Mouse (Mus musculus): ENCODE measurements around the gene Olfr784.
"Not testable (repeated sequence)": the region's sequence is repeated elsewhere in the genome, so short reads cannot be mapped to it uniquely, and the experiment has no call there.

Olfr784 gene

GRCm38 (mm10) chr10:129383783-129384182 is at the start of gene Olfr784:
Olfr784 (plus strand) TSS chr10:129384083.
- DNase-seq (ENCODE audit: low read depth): no peak

DNA sequence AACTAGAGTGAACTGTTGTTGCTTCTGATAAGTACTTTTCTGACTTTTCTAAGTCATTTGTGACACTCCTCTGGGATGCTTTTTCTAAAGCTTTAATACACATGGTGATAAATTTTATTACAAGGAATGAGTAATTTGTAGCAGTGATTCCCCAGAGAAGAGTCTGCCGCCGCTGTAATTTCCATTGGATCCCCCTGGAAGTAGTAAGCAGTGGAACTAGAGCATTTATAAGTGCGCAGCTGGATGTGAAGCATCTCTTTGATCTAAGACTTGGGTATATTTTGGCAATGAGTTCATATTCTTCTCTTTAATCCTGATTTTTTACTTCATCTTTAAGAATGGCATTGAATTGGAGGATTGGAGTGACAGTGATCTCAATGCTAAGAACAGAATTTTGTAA is 35.3 kb upstream of the Olfr784 start, which contains the start of gene Olfr782:
Gene Olfr782 (plus strand): TSS at position 301 of the 400 bp plus-strand sequence.
- DNase-seq (ENCODE audit: low read depth): no peak

DNA sequence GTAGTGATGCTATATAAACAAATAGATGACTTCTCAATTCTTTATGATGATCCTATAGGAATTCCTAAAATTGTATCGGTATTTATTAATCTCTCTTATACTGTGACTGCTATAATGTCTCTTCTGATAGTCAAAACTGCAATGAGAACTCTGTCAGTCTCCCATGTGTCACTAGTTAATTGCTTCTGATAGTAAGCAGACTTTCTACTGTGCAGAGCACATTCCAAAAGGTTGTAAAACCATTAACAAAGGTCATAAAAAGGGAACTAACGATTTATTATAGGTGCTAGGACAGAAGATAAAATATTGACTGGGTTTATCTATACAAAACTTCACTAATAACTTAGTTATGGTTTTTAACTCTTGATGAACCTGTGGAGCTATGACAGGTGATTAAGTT is 31.4 kb upstream of the Olfr784 start:
- DNase-seq (ENCODE audit: low read depth): not testable (repeated sequence)

DNA sequence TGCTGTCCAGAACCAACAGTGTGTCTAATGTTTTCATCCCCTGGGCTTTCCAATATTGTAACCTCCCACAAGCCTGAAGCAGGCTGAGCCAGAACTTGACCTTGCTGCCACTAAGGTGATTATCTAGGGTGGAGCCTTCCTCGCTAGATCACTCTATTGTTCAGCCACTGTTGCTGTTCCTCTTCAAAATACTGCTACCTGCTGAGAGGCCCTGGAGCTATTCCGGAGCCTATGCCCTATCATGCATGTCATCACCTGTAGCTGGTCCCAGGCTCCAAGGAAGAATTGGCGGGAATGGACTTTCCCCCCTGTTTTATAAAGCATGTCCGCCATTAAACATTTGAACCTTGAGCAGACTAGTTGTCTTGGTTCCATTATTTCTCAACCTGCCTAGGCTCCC is 27.4 kb upstream of the Olfr784 start:
- DNase-seq (ENCODE audit: low read depth): not testable (repeated sequence)

DNA sequence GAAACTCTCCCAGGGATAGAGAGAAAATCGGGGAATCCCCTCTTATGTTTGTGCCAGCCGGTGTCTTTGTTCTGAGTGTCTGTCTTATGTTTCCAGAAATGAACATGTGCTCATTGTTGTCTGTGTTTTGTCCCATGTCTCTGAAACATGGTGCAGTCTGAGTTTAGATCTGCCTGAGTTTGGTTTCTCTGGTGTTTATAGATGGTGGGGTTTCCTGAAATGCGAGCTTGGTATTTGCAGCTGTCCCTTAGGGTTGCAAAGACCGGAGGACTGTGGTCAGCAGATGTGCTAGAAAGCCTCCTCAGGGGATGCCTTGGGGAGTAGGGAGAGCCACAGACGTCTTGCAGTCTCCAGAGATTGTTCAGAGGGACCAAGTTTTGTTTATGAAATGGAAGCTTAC is 26.6 kb upstream of the Olfr784 start:
- no peak for DNase-seq (ENCODE audit: low read depth)

- DNase-seq (ENCODE audit: low read depth): not testable (repeated sequence)
Observed at GRCm38 (mm10) chr10:129374051-129374450, 9.8 kb upstream of the Olfr784 start.

- no peak for DNase-seq (ENCODE audit: low read depth)
Observed at GRCm38 (mm10) chr10:129400892-129401291, 17.0 kb downstream of the Olfr784 start.

DNA sequence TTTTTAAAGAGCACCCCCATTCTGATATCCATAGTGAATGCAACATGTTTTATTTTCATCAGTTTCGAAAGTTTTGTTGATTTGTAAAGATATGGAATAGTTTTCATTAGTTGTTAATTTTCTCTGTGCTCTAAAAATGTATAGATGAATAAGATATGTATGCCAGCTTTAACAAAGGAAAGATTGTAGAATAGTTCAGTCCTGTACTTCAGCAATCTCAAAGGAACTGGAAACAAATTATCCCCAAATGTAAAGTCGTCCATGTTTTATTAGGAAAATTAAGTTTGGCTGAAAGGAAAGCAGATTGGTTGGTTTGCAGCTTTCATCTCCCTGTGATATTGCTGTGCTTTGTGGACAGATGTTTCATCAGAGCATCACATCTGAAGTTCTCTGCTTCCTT is 21.2 kb downstream of the Olfr784 start, which contains the start of gene Olfr785:
Gene Olfr785 (plus strand): TSS at position 301 of the 400 bp plus-strand sequence.
- no peak for DNase-seq (ENCODE audit: low read depth)

DNA sequence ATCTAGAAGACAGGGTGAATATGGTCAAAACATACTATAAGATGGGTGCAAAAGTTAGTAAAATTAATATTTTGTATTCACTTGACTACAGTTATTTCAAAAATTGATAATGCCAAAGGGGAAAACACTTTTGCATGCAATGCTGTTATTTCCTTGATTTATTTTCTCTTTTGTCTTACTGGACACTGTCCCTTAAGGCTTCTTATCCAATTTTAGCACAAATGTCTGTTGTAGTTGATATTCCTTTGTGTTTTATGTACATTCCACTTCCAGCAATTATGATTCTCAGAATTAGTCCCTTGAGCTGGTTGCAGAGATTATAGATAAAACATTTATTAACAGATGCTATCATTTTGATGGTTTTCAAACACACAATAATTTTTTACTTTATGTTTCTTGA is 43.1 kb downstream of the Olfr784 start, which contains the start of gene Olfr786:
Gene Olfr786 (plus strand): TSS at position 301 of the 400 bp plus-strand sequence.
- DNase-seq (ENCODE audit: low read depth): no peak
